Mouse (Mus musculus) lung, adult 2 months (tissue): ENCODE results near the gene Zfp273. TPM values are rescaled to one million over a fixed set of nuclear protein-coding genes. Genes with fewer than 3 reads are reported as not detected.
"Not testable (repeated sequence)": the region's sequence is repeated elsewhere in the genome, so short reads cannot be mapped to it uniquely, and the experiment has no call there.

ENCODE experiments used
- DNase-seq: peaks from one replicate; pipeline ENCODE4 v3.0.0; 2022
- H3K4me1 ChIP-seq: fragments of 200-500 bp; 2 replicates; pipeline ENCODE4 v1.6.1; 2011; ENCODE audit warnings: low read length; ENCODE audit not compliant: control insufficient read depth, insufficient read depth
- H3K4me3 ChIP-seq: fragments of 200-500 bp; replicated peaks from 2 replicates; pipeline ENCODE3; 2011; ENCODE audit warnings: low read depth, mild to moderate bottlenecking, control low read depth, low read length; ENCODE audit errors: extremely low read depth
- CTCF ChIP-seq: fragments of 200-500 bp; IDR thresholded peaks from 2 replicates; pipeline ENCODE4 v1.5.1; 2011; ENCODE audit warnings: mild to moderate bottlenecking, low read length, control low read depth; ENCODE audit not compliant: insufficient read depth
- POLR2A ChIP-seq: fragments of 200-500 bp; IDR thresholded peaks from 2 replicates; pipeline ENCODE4 v1.6.1; 2011; ENCODE audit warnings: low read depth, mild to moderate bottlenecking, control low read depth, low read length, borderline replicate concordance; ENCODE audit errors: extremely low read depth
- WGBS: fragments of 180-500 bp; shearing (Covaris S2); methylation state at CpG from one replicate; pipeline ENCODE4 v1.1.7; 2018; 5-methylcytosine and 5-hydroxymethylcytosine counted together
- polyA plus RNA-seq: library from polyadenylated mRNA; depleted of rRNA; stranded (reverse); fragments of >200 nt; gene quantifications from 2 replicates; pipeline ENCODE4 v1.2.3, GENCODE M21; 2012; rRNA removed

Gene Zfp273
- 0.31 and 0.72 TPM in 2 replicates for polyA plus RNA-seq

- TF ChIP-seq POLR2A (peak; percentile 35; the same call in 1 of the 2 replicates), CTCF (no peak)
- Histone ChIP-seq H3K4me3 (peak within 1 kb of the TSS; percentile 100), H3K4me1 (peaks cover 3% of the 10 kb centered on the region)
- peak; percentile 86 for DNase-seq
- WGBS: 3% methylated on average over 31 of the region's 31 CpGs
Measured at GRCm38 (mm10) chr13:67813710-67814660, at the start of gene Zfp273. Gene Zfp273, plus strand, starts transcription at chr13:67813740.

GRCm38 (mm10) chr13:67779265-67780221 lies 34.0 kb upstream of the Zfp273 start, which contains the start of gene Zfp493:
Gene Zfp493, plus strand, starts transcription at chr13:67779693.
- Histone ChIP-seq H3K4me3 (peak within 1 kb of the TSS; percentile 97), H3K4me1 (peaks cover 3% of the 10 kb centered on the region)
- WGBS: 6% methylated on average over 26 of the region's 26 CpGs
- TF ChIP-seq POLR2A: no peak
- peak; percentile 60 for DNase-seq

DNA sequence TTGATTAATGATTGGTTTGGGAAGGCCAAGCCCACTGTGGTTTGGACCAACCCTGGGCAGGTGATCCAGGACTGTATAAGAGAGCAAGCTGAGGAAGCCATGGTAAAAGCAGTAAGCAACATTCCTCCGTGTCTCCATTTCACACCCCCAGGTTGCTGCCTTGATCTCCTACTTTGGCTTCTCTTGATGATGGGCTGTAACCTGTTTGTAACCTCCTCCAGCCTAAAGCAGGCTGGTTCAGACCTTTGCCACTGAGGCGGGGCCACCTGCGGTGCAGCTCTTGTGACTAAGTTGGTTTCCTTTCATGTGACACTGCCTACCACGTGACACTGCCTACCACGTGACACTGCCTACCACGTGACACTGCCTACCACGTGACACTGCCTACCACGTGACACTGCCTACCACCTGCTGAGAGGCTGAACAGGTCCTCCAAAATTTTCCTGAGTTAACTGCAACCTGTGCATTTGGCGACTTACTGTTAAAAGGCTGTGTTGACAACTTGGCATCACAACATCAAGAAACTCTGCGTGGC lies 21.6 kb upstream of the Zfp273 start:
- TF ChIP-seq CTCF: no peak
- no peak for TF ChIP-seq POLR2A
- WGBS: 92% methylated on average over 10 of the region's 10 CpGs
- no peak for DNase-seq
- Histone ChIP-seq H3K4me1 (no peaks in the 10 kb centered on the region), H3K4me3 (no peak overlapping the region)

DNA sequence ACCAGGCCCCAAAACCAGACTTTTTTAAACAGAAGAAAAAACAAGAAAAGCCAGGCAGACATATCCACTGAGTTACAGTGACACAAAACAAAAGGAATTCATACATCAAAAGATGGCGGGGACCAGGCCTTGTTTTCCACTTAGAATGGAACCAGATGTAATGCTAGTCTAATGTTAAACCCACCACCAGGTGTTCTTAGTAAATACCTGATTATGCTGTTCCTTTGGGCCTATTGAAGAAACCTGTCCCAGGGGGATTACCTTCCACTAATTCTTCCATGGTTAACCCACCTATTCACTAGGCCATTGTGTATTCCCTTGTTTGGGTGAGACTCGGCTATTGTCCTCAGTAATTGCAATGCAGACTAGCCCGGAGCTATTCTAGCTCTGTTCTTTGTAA lies 14.9 kb upstream of the Zfp273 start:
- TF ChIP-seq POLR2A: no peak
- TF ChIP-seq CTCF: no peak
- Histone ChIP-seq H3K4me3 (no peak overlapping the region), H3K4me1 (no peaks in the 10 kb centered on the region)
- WGBS: 93% methylated on average over 3 of the region's 3 CpGs
- no peak for DNase-seq

DNA sequence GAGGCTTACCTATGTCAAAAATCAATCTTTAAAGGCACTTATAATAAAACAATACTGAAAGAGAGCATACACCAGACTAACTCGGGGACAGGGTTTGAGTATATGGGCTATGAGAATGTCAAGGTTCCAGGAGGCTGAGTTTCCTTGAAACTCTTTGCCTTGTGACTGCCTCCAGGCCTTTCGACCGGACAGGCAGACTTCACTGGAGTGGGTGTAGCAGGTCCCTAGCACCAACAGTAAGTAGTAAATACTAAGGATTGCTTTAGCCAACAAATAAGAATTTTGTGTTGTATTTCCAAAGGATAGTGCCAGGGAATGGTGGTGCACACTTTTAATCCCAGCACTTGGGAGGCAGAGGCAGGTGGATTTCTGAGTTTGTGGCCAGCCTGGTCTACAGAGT lies 14.4 kb upstream of the Zfp273 start:
- not testable (repeated sequence) for H3K4me3 ChIP-seq, H3K4me1 ChIP-seq, DNase-seq
- WGBS: 83% methylated on average over 3 of the region's 3 CpGs

DNA sequence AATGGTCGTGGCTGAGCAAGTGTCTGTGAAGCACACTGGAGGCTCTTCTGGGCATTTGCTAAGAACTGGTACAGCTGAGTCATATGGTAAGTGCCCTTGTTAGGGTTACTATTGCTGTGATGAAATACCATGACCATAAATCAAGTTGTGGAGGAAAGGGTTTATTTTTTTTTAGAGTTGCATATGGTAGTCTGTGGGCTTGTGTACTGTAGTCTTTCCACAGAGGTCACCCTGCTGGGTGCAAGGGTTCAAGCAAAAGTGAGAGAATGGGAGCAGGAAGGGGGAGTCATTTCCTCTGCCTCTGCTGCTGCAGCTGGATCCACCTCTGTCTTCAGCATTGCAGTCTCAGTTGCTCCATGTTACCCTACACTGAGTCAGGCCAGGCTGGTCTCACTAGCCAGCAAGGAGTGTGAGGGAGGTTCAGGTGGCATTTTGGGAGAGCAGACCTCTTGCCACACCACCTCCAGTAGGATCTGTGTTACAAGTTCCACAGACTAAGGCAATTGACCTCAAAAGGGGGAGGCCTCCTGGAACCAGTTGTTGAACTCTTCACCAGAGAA lies 1.8 kb upstream of the Zfp273 start:
- no peak for TF ChIP-seq CTCF
- TF ChIP-seq POLR2A: no peak
- peaks cover 3% of the 10 kb centered on the region for H3K4me1 ChIP-seq
- H3K4me3 ChIP-seq: no peak overlapping the region
- DNase-seq: no peak
- 37% methylated on average over 1 of the region's 1 CpGs for WGBS

DNA sequence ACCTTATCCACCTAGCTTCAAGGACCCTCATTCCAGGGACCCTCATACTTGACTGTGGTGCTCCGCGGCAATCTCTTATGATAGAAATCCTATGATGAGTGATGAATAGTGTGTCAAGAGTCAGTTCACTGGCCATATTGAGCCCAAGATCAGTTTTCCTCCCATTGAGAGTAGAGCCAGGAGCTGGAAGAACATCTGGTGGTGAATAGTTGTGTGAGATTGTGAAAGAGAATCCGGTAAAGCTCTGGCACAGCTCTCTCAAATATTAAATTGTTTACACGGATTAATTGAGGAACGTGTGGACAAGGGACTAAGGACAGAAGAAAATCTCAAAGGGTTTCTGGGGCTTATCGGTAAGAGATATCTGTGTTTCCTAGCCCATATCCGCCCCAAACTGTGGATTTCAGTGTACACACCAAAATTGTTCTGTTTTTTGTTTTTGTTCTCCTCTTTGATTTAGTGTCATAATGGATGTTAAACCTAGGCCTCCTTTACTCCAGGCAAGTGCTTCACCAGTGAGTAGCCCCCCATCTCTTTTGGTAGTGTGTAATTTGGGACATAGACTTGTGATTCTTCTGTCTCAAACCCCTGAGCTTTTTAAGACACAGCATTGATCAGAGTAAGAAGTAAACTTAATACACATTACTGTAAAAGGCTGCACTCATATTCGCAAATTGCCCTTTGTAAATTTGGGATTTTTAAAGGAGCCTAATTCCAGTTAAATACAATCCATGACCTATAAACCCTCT lies 405 bp upstream of the Zfp273 start:
- no peak for DNase-seq
- 71% methylated on average over 8 of the region's 8 CpGs for WGBS
- no peak overlapping the region for H3K4me3 ChIP-seq
- peaks cover 3% of the 10 kb centered on the region for H3K4me1 ChIP-seq
- TF ChIP-seq POLR2A (no peak), CTCF (no peak)

DNA sequence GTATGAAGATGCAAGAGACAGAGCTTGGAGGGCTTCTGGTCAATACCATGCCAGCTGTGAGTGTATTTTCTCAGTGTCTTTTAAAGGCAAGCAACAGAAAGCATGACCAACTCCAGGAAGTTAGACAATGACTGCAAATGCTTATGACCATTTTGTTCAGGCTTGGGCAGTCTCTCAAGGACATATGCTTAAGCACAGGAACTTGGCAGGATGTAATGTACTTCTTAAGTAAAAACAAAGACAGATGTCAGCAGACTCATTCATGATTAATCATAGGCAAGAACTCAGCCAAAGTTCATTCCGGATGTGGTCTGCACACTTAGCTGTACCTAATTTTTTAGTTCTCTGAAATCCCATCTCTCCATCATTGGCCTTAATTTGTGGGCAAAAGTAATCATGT lies 5.1 kb downstream of the Zfp273 start:
- DNase-seq: no peak
- 39% methylated on average over 1 of the region's 1 CpGs for WGBS
- Histone ChIP-seq H3K4me3 (no peak overlapping the region), H3K4me1 (peaks cover 3% of the 10 kb centered on the region)
- TF ChIP-seq POLR2A: no peak
- no peak for TF ChIP-seq CTCF
